Mouse (Mus musculus): ENCODE data around the gene Anapc2. TPM values are rescaled to one million over a fixed set of nuclear protein-coding genes. Genes with fewer than 3 reads are reported as not detected.

Gene Anapc2
- total RNA-seq (2014; rRNA removed; ENCODE audit: low replicate concordance) = 31.4 and 48.6 TPM in 2 replicates
- polyA plus RNA-seq (2015; fragmentation: Nextera tagmentation; extraction: Ambion mirVana) = 41.0 and 46.5 TPM in 2 replicates

- TF ChIP-seq EP300 (IDR thresholded peaks at IDR 0.05; ENCODE audit: low read depth) = no peak
- TF ChIP-seq CTCF (IDR thresholded peaks at IDR 0.05; ENCODE audit: low read depth) = peak; percentile 40
- peak; percentile 91 for DNase-seq (ENCODE audit: low spot score)
- Histone ChIP-seq H3K9ac (replicated peaks; ENCODE audit: low read depth, low read length) (peak within 1 kb of the TSS; percentile 67), H3K4me1 (ENCODE audit: control insufficient read depth, insufficient read depth) (peaks cover 22% of the 10 kb centered on the region), H3K27ac (ENCODE audit: low read depth) (peak within 1 kb of the TSS; percentile 87), H3K9me3 (replicated peaks; ENCODE audit: control insufficient read depth, low read length) (no peaks in the 10 kb centered on the region), H3K36me3 (replicated peaks; ENCODE audit: control insufficient read depth, insufficient read depth, low read length) (peaks cover 51% of the 10 kb centered on the region), H3K4me2 (ENCODE audit: low read depth, low read length) (peak within 1 kb of the TSS; percentile 85), H3K27me3 (ENCODE audit: control insufficient read depth, insufficient read depth, low read length) (no peaks in the 10 kb centered on the region), H3K4me3 (ENCODE audit: low read depth, low read length) (peak within 1 kb of the TSS; percentile 80)
- ATAC-seq (ENCODE audit: insufficient read depth, low read depth) = peak; percentile 98
- WGBS = under 1% methylated on average over 55 of the region's 55 CpGs
These were observed at the start of gene Anapc2, which contains the start of gene Ssna1 for GRCm38 (mm10) chr2:25271827-25272511. Anapc2 (plus strand) TSS chr2:25272478. Ssna1 (minus strand) TSS chr2:25272438.

DNA sequence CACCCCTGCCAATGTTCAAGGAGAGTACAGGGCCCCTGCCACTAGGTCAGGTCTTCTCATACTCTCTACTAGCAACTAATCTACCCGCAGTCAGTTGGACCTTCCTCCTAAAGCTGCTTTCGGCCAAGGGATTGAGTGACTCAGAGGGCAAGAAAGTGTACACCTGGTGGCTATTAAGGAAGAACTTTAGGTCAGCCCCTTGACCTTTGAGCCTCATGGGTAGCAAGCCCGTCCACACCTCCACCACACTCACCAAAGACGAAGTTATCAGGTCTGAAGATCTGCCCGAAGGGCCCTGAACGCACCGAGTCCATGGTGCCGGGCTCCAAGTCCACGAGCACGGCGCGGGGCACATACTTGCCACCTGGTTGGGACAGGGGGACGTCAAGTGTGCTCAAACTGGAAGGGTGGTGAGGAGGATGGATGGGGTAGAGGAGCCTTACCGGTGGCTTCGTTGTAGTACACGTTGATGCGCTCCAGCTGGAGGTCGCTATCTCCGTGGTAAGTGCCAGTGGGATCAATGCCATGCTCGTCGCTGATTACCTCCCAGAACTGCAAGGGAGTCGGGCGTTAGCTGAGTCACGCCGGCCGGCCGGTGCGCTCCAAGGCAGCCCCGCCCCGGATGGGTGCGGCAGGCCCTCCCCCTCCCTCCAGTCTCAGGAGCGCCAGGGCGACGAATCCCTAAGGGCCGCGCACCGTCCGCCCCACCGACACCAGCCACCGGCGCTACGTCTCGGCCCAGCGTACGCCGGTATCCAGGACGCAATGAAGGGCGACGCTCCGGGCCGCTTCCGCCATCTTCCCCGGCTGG is 48.4 kb upstream of the Anapc2 start:
- Histone ChIP-seq H3K9me3 (replicated peaks; ENCODE audit: control insufficient read depth, low read length) (no peaks in the 10 kb centered on the region), H3K27me3 (ENCODE audit: control insufficient read depth, insufficient read depth, low read length) (no peaks in the 10 kb centered on the region), H3K36me3 (replicated peaks; ENCODE audit: control insufficient read depth, insufficient read depth, low read length) (peaks cover 11% of the 10 kb centered on the region), H3K4me1 (ENCODE audit: control insufficient read depth, insufficient read depth) (peaks cover 21% of the 10 kb centered on the region), H3K4me3 (ENCODE audit: low read depth, low read length) (peak overlapping the region; percentile 78), H3K9ac (replicated peaks; ENCODE audit: low read depth, low read length) (peak overlapping the region; percentile 83), H3K27ac (ENCODE audit: low read depth) (peak overlapping the region; percentile 96), H3K4me2 (ENCODE audit: low read depth, low read length) (peak overlapping the region; percentile 86)
- ATAC-seq (ENCODE audit: insufficient read depth, low read depth) (peak; percentile 52), DNase-seq (ENCODE audit: low spot score) (peak; percentile 79)
- TF ChIP-seq EP300 (IDR thresholded peaks at IDR 0.05; ENCODE audit: low read depth) = peak; percentile 73
- no peak for TF ChIP-seq CTCF (IDR thresholded peaks at IDR 0.05; ENCODE audit: low read depth)
- under 1% methylated on average over 53 of the region's 53 CpGs for WGBS

DNA sequence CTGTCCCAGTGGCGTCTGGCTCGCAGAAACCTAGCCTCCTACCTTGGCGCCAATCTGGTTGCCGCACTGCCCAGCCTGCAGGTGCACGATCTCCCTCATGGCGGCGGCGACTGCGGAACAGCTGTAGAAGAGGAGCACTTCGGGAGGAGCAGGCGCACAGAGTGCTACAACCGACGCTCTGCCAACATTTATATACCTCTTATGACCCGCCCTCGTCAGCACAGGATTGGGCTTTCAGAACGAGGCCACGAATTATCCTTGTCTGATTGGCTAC is 47.8 kb upstream of the Anapc2 start, which contains the start of gene Tubb4b:
Gene Tubb4b, minus strand, starts transcription at position 211 of the 274 bp plus-strand sequence.
- Histone ChIP-seq H3K4me3 (ENCODE audit: low read depth, low read length) (peak within 1 kb of the TSS; percentile 78), H3K27me3 (ENCODE audit: control insufficient read depth, insufficient read depth, low read length) (no peaks in the 10 kb centered on the region), H3K36me3 (replicated peaks; ENCODE audit: control insufficient read depth, insufficient read depth, low read length) (peaks cover 11% of the 10 kb centered on the region), H3K27ac (ENCODE audit: low read depth) (peak within 1 kb of the TSS; percentile 96), H3K9ac (replicated peaks; ENCODE audit: low read depth, low read length) (peak within 1 kb of the TSS; percentile 83), H3K9me3 (replicated peaks; ENCODE audit: control insufficient read depth, low read length) (no peaks in the 10 kb centered on the region), H3K4me2 (ENCODE audit: low read depth, low read length) (peak within 1 kb of the TSS; percentile 86), H3K4me1 (ENCODE audit: control insufficient read depth, insufficient read depth) (peaks cover 22% of the 10 kb centered on the region)
- ATAC-seq (ENCODE audit: insufficient read depth, low read depth) (no peak), DNase-seq (ENCODE audit: low spot score) (no peak)
- 0% methylated on average over 13 of the region's 17 CpGs for WGBS
- TF ChIP-seq EP300 (IDR thresholded peaks at IDR 0.05; ENCODE audit: low read depth) = no peak
- peak; percentile 20; the same call in 1 of the 2 replicates for TF ChIP-seq CTCF (IDR thresholded peaks at IDR 0.05; ENCODE audit: low read depth)

DNA sequence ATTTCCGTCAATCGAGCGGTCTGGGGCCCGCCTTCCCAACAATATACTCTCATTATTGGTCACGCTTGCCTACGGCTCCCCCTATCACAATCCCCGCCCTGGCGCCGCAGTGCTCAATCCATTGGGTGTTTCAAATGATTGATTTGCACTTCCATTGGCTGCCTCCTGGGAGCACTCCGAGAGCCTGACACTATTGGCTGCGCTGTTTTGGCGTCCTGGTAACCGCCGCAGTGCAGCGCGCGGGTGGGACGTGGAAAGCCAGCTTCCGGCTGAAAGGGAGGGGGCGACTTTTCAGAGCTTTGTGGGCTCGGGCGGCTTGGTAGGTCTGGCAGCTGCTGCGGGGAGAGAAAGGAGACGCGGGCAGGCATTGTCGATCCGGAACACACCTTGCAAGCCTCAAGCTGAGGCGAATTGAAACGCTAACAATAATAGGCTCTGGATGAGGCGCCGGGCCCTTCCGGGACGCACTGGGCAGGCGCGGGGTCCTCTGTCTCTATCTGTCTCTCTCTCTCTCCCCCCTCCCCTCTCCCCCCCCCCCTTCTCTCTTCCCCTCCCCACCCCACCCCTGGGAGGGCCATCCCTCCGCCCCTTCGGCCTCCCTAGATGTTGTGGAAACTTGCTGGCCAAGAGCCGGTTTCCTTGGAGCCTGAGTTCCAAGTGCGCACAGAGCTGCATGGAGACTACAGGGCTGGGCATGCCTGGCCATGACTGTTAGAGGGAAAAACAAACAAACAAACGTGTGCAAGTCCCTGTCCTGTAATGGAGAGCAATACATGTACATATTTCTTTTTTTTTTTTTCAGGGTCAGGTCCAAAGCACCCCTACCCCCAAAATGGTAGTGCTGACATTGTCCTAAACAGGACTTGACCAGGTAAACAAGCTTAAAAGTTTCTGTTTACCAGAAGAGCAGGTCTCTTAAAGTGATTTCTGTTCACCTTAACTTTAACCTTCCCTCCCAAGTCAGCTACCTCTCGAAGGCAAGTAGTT is 47.2 kb upstream of the Anapc2 start:
- 2% methylated on average over 41 of the region's 41 CpGs for WGBS

More for the DNA sequence above, 47.2 kb upstream of the Anapc2 start:
- ATAC-seq (ENCODE audit: insufficient read depth, low read depth) (peak; percentile 90), DNase-seq (ENCODE audit: low spot score) (peak; percentile 100)
- TF ChIP-seq CTCF (IDR thresholded peaks at IDR 0.05; ENCODE audit: low read depth) (no peak), EP300 (IDR thresholded peaks at IDR 0.05; ENCODE audit: low read depth) (peak; percentile 11; the same call in 1 of the 2 replicates)
- H3K9me3 ChIP-seq (replicated peaks; ENCODE audit: control insufficient read depth, low read length) = no peaks in the 10 kb centered on the region
- H3K36me3 ChIP-seq (replicated peaks; ENCODE audit: control insufficient read depth, insufficient read depth, low read length) = peaks cover 11% of the 10 kb centered on the region
- H3K4me1 ChIP-seq (ENCODE audit: control insufficient read depth, insufficient read depth) = peaks cover 22% of the 10 kb centered on the region
- H3K9ac ChIP-seq (replicated peaks; ENCODE audit: low read depth, low read length) = peak overlapping the region; percentile 63
- peak overlapping the region; percentile 78 for H3K4me3 ChIP-seq (ENCODE audit: low read depth, low read length)
- peak overlapping the region; percentile 95 for H3K27ac ChIP-seq (ENCODE audit: low read depth)
- peak overlapping the region; percentile 61 for H3K4me2 ChIP-seq (ENCODE audit: low read depth, low read length)
- H3K27me3 ChIP-seq (ENCODE audit: control insufficient read depth, insufficient read depth, low read length) = no peaks in the 10 kb centered on the region
